Mouse (Mus musculus) megakaryocyte progenitor cell, adult 5-6 weeks (primary cell): ENCODE data around the gene Nubp2. TPM values are rescaled to one million over a fixed set of nuclear protein-coding genes. Genes with fewer than 3 reads are reported as not detected.
A peak's percentile ranks its signal among the peaks of the same experiment; 100 is the strongest.

Experiments
- ATAC-seq: replicated peaks from 2 replicates; pipeline ENCODE4 v1.8.0; 2016; ENCODE audit warnings: mild to moderate bottlenecking, moderate TSS enrichment, inconsistent platforms; ENCODE audit not compliant: poor library complexity
- total RNA-seq, 2 experiments: library from RNA; stranded (forward) in 1 of 2; stranded (reverse) in 1 of 2; fragments of 157-497, 149-512 nt in 1 of 2; fragments of 200-1000 nt in 1 of 2; gene quantifications; 2 replicates each; pipeline versions ENCODE4 v1.2.3 to v1.2.4; 2015 to 2017

Gene Nubp2
- total RNA-seq (2015) (103 and 114 TPM in 2 replicates), total RNA-seq (2017) (50.4 and 57.8 TPM in 2 replicates)

GRCm38 (mm10) chr17:24886134-24886931 lies at the start of gene Nubp2, which contains the start of gene Spsb3:
Nubp2 (minus strand) TSS chr17:24886349.
Spsb3 (plus strand) TSS chr17:24886643.
- peak; percentile 90 for ATAC-seq

- no peak for ATAC-seq
Measured at GRCm38 (mm10) chr17:24935666-24936065, 49.5 kb upstream of the Nubp2 start.

DNA sequence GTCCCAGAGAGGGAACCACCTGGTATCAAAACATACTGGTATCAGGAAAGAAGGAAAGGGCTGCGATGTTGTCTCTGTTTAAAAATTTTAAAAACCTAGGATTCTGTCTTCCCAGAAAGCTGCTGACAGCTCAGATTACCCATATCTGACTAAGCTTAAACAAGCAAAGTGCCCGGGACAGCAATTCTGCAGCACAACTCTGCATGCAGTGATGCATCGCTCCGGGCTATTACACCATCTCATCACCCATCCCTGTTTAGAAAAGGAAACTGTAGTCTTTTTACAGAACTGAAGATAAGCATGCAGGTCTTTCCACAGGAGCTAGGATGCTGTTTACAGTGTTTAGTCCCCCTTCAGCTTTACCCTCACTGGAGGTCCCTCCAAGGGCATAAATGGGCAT lies 48.8 kb upstream of the Nubp2 start:
- no peak for ATAC-seq

- ATAC-seq = no peak
Measured at GRCm38 (mm10) chr17:24933163-24933562, 47.0 kb upstream of the Nubp2 start.

GRCm38 (mm10) chr17:24932431-24932830 lies 46.3 kb upstream of the Nubp2 start:
- no peak for ATAC-seq

DNA sequence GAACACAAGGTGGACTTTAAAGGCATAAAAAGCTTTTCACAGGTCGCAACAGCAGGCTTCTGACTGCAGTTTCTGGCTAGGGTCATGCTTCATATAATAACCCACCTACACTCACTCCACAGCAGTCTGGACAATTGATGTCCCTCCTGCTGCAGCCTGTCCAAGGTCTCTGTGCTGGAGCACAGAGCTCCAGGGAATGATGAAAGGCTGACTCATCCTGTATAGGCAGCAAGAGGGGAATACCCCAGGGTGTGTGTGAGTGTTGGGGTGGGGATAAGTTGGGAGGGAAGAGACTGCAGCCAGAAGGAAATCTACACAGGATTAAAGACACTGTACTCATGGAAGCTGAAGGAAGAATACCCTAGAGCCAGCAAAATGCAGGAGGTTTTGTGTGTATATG lies 43.4 kb upstream of the Nubp2 start:
- no peak for ATAC-seq

- ATAC-seq = no peak
Measured at GRCm38 (mm10) chr17:24923246-24923645, 37.1 kb upstream of the Nubp2 start.

DNA sequence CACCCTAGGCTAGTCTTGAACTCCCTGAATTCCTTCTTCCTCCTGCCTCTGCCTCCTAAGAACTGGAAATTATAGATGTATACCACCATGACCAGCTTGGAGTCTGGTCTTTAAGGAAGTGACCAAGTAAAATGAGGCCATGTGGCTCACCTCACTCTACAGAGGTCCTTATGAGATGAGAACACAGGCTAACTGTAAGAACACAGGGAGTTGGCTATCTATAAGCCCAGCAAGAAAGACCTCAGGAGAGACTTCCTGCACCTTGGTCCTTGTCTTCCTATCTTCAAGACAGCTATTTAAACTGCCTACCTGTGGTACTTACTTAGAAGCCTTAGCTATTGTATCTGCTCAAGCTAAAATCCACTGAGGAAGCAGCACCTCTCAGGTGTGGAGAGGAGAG lies 27.8 kb upstream of the Nubp2 start:
- no peak for ATAC-seq

DNA sequence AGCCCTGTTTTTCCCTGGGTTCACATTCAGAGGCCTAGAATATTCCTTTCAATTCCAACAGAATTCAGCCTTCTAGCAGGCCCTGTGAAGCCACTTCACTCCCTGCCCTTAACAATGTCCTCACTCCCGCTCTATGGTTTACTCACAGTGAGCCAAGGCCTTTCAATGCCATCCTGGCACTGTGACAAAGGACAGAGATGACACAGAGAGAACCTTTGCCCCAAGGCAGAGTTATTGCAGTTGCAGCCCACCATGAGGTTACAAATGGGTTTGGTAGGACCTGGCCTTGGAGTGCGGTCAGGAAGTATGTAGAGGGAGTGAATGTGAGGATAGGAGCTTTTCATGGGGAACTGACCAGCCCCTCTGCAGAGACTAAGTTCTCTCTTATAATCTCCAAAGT lies 21.4 kb upstream of the Nubp2 start:
- no peak for ATAC-seq

DNA sequence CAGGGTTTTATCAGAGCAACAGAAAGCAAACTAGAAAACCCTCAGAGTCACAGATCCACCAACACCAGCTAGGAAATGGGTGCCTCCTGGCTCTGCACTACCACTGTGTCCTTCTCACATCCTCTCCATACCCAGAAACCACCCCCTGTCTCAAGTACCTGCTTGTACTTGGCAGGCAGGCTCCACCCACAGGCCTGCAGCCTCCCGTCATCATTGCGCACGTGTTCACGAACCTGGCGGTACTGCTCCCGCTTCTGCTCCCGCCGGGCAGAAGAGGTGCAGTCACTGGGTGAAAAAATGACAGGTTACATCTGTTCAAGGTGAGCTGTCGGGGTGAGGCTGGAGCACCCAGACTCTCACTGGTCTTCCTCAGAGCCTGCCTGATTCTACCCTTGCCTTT lies 17.6 kb upstream of the Nubp2 start:
- no peak for ATAC-seq

DNA sequence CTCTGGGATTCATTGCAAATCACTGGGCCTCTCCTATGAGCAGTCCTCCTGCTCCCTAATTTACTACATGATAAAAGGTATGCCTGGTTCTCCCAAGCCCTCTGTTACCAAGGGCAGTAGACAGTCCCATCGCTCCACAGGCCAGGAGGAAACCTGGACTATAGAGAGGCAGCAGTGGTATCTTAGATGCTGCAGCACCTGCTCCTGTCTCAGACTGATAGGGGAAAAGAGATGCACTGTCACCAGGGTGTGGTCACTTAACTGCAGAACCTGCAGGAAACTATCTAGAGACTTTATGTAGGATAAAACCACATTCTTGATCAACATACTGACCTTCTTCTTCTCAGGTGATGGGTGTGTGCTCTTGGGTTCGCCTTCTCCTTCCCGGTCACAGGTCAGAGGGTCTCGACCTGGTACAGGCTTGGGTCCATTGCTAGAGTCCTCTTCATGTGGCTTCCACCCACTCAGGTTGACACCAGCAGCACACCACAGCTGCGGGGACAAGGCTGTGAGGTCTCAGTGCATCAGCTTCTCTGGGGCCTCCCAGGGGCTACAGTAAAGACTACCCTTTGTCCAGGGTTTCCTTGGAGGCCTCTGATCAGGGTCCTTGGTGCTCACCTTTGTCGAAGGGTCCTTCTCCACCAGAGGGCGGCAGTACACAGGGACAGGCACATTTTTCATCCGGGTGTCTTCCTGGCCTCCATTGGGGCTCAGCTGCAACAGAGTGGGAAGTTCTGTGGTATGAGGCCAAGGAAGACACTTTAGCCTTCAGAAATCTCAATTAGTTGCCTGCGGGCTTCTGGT lies 16.7 kb upstream of the Nubp2 start:
- peak; percentile 93 for ATAC-seq

- no peak for ATAC-seq
Measured at GRCm38 (mm10) chr17:24902124-24902523, 16.0 kb upstream of the Nubp2 start.

GRCm38 (mm10) chr17:24900014-24900413 lies 13.9 kb upstream of the Nubp2 start:
- ATAC-seq = no peak

DNA sequence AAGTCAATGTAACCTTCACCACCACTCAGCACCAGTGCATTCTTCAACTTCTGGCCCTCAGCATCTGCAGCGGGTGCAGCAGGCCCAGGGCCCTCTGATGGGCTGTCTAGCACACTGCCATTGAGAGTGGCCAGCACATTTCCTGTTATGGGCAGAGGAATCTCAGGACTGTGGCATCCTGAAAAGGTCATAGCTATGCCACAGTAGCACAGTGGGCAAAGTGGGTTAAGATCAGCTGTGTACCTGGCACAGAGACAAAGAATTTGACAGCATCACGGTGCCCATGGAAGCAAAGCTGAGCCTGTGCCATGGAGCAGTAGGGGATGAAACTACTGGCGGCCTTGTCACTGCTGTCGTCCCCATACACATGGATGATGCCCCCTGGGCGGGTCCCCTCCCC lies 13.0 kb upstream of the Nubp2 start:
- no peak for ATAC-seq

- ATAC-seq = no peak
Measured at GRCm38 (mm10) chr17:24898041-24898854, 12.1 kb upstream of the Nubp2 start.

GRCm38 (mm10) chr17:24897600-24897999 lies 11.5 kb upstream of the Nubp2 start:
- no peak for ATAC-seq

DNA sequence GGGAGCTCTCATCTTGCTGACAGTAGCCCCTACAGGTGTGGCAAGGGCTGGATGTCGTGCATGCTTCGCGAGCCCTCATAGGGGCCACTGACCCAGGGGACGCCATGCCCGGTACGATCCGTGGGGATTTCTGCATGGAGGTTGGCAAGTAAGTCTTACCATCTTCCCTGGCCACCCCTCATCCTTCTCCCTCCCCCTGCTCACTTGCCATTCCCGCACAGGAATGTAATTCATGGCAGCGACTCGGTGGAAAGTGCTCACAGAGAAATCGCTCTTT lies 10.8 kb upstream of the Nubp2 start:
- no peak for ATAC-seq

DNA sequence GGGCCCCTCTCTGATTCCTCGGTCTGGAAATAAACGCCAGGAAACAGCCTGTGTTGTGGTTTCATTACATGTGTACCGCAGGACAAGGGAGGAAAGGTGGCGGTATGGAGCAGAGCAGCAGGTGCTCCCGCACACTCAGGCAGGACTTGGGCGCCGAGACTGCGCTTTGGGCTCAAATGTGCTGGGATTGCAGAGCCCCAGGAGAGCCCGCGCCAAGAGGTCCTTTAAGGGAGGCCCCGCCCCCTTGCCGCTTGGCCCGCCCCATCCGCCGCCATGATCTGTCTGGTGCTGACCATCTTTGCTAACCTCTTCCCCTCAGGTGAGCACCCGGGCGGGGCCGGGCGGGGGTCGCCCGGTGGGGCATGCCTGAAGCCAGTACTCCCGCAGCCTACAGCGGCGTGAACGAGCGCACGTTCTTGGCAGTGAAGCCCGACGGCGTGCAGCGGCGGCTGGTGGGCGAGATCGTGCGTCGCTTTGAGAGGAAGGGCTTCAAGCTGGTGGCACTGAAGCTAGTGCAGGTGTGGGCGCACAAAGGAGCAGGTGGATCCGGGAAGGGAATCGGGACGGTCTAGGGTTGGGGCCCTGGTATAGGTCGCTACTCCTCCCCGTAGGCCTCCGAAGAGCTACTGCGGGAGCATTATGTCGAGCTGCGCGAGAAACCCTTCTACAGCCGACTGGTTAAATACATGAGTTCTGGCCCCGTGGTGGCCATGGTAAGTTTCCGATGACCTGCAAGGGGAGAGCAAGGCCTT lies 10.3 kb upstream of the Nubp2 start, which contains the start of gene Nme3:
Nme3 (plus strand) TSS at position 260 of the 752 bp plus-strand sequence.
- peak; percentile 59 for ATAC-seq

GRCm38 (mm10) chr17:24895571-24896240 lies 9.6 kb upstream of the Nubp2 start:
- ATAC-seq = no peak

DNA sequence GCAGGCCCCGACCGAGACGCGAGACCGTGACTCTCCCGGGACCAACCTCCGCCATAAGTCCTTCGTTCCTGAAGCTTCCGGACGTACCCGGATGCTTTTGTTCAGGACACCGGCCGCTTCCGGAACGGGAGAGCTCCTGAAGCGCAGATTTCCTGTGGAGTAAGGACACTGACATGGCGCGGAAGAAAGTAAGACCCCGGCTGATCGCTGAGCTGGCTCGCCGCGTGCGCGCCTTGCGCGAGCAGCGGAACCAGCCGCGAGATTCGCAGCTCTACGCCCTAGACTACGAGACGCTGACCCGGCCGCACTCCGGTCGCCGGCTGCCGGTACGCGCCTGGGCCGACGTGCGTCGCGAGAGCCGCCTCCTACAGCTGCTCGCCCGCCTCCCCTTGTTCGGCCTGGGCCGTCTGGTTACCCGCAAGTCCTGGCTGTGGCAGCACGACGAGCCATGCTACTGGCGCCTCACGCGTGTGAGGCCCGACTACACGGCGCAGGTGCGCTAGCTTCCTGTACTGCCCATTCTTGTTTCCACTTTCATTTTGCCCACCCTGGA lies 8.9 kb upstream of the Nubp2 start, which contains the start of the genes Eme2 and Mrps34:
Eme2 (minus strand) TSS at position 93 of the 553 bp plus-strand sequence.
Mrps34 (plus strand) TSS at position 122 of the 553 bp plus-strand sequence.
- ATAC-seq = peak; percentile 72
